Mouse (Mus musculus) neural tube, embryonic 15.5 days (tissue): Measurements from ENCODE around the gene Tnfsf13. TPM values are rescaled to one million over a fixed set of nuclear protein-coding genes. Genes with fewer than 3 reads are reported as not detected.
A peak's percentile ranks its signal among the peaks of the same experiment; 100 is the strongest.
"Not testable (repeated sequence)": the region's sequence is repeated elsewhere in the genome, so short reads cannot be mapped to it uniquely, and the experiment has no call there.

Experiments
- ATAC-seq: fragments of 200-750 bp; cut with Nextera tagmentation; 2 replicates; pipeline ENCODE4 v1.8.0; 2017; ENCODE audit warnings: mild to moderate bottlenecking, moderate TSS enrichment, moderate library complexity; ENCODE audit not compliant: low FRiP score
- H3K27ac ChIP-seq: fragments of 300-500 bp; sonication (generic); replicated peaks from 2 replicates; pipeline ENCODE4 v1.5.1; 2015; ENCODE audit warnings: mild to moderate bottlenecking, inconsistent platforms
- H3K27me3 ChIP-seq: fragments of 300-500 bp; sonication (generic); replicated peaks from 2 replicates; pipeline ENCODE4 v1.6.1; 2015; ENCODE audit warnings: inconsistent platforms
- H3K36me3 ChIP-seq: fragments of 300-500 bp; sonication (generic); 2 replicates; pipeline ENCODE4 v1.6.1; 2015; ENCODE audit warnings: inconsistent platforms
- H3K4me1 ChIP-seq: fragments of 300-500 bp; sonication (generic); 2 replicates; pipeline ENCODE4 v1.6.1; 2015; ENCODE audit warnings: inconsistent platforms
- H3K4me2 ChIP-seq: fragments of 300-500 bp; sonication (generic); 2 replicates; pipeline ENCODE4 v1.6.1; 2015; ENCODE audit warnings: inconsistent platforms, mild to moderate bottlenecking, moderate library complexity
- H3K4me3 ChIP-seq: fragments of 300-500 bp; sonication (generic); replicated peaks from 2 replicates; pipeline ENCODE4 v1.5.1; 2015; ENCODE audit warnings: mild to moderate bottlenecking, inconsistent platforms
- H3K9ac ChIP-seq: fragments of 300-500 bp; sonication (generic); replicated peaks from 2 replicates; pipeline ENCODE4 v1.6.1; 2015; ENCODE audit warnings: mild to moderate bottlenecking, inconsistent platforms
- H3K9me3 ChIP-seq: fragments of 300-500 bp; sonication (generic); replicated peaks from 2 replicates; pipeline ENCODE4 v1.6.1; 2016; ENCODE audit warnings: inconsistent platforms
- WGBS: fragments of 180-500 bp; shearing (Covaris S2); methylation state at CpG from one replicate; pipeline ENCODE4 v1.1.7; 2015; ENCODE audit warnings: mixed read lengths; 5-methylcytosine and 5-hydroxymethylcytosine counted together
- polyA plus RNA-seq: library from polyadenylated mRNA; unstranded; fragments of >200 nt; fragmentation: Nextera tagmentation; extraction: Ambion mirVana; gene quantifications from 2 replicates; pipeline ENCODE4 v1.2.1, GENCODE M21; 2015

Gene Tnfsf13
- polyA plus RNA-seq, 1 experiment from 2014 or later = 0.19 TPM

DNA sequence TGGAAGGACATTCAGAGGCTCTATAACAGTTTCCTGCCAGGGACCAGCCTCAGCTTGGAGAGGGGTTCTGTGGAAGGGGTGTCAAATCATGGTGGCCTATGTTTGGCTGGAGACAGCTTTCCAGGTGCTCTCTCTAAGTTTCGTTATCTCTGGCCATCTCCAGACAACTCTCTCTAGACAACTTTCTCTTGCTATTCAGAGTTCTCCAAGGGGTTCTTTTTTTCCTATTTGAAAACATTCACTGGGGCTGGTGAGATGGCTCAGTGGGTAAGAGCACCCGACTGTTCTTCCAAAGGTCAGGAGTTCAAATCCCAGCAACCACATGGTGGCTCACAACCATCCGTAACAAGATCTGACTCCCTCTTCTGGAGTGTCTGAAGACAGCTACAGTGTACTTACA lies 17.8 kb upstream of the Tnfsf13 start:
- H3K4me2 ChIP-seq, H3K36me3 ChIP-seq, ATAC-seq, H3K4me1 ChIP-seq, H3K27me3 ChIP-seq, H3K27ac ChIP-seq, H3K9me3 ChIP-seq, H3K4me3 ChIP-seq, H3K9ac ChIP-seq: not testable (repeated sequence)
- 72% methylated on average over 3 of the region's 3 CpGs for WGBS

DNA sequence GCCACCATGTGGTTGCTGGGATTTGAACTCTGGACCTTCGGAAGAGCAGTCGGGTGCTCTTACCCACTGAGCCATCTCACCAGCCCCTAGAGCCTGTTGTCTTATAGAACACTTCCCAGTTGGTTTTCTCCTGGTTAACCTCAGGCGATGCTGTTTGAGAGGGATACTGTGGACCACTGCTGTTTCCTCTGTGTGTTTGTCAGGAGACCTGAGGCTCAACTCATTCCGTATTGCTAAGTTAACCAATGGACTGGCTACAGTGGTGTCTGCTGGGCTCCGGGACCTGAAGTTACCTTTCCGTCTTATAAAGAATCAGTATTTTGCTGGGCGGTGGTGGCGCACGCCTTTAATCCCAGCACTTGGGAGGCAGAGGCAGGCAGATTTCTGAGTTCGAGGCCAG lies 17.3 kb upstream of the Tnfsf13 start:
- not testable (repeated sequence) for H3K9ac ChIP-seq, ATAC-seq, H3K4me2 ChIP-seq, H3K9me3 ChIP-seq, H3K4me1 ChIP-seq, H3K27me3 ChIP-seq, H3K36me3 ChIP-seq, H3K27ac ChIP-seq, H3K4me3 ChIP-seq
- WGBS = 96% methylated on average over 10 of the region's 10 CpGs

DNA sequence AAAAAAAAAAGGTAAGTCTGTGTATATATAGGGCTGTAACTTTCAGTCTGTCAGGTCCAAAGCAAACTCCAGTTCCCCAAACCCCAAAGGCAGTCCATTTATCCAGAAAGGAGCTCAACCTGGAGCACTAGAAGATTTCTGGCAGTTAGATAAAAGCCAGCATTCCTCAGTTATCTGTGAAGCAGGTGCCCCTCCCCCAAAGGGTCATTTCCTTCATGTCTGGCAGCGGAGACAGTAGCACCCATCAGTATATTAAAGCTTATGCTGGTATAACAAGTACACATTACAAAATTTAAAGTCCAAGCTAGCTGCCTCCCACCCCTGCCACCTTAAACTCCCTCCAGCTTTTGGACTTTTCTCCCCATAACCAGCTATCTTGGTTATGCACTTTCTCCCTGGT lies 14.0 kb upstream of the Tnfsf13 start:
- ATAC-seq = no peak
- Histone ChIP-seq H3K36me3 (no peaks in the 10 kb centered on the region), H3K27ac (no peak overlapping the region), H3K4me2 (no peak overlapping the region), H3K9me3 (no peaks in the 10 kb centered on the region), H3K9ac (no peak overlapping the region), H3K4me1 (peaks cover 15% of the 10 kb centered on the region), H3K27me3 (no peaks in the 10 kb centered on the region), H3K4me3 (no peak overlapping the region)
- WGBS = 84% methylated on average over 1 of the region's 1 CpGs

DNA sequence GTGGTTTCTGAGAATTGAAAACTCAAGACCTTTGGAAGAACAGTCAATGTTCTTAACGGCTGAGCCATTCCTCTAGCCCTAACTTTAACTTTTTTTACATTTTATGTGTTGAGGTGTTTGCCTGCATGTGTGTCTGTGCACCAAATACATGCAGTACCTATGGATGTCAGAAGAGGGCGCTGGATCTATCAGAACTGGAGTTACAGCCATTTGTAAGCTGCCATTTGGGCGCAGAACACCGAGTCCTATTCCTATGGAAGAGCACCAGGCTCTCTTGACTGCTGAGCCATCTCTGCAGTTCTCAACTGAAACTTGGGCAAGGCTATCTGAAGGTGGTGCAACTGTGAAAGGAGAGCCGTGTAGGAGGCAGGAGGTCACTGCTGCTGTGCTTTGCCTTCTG lies 13.0 kb upstream of the Tnfsf13 start:
- Histone ChIP-seq H3K27ac (no peak overlapping the region), H3K4me3 (no peak overlapping the region), H3K4me2 (no peak overlapping the region), H3K4me1 (peaks cover 15% of the 10 kb centered on the region), H3K36me3 (no peaks in the 10 kb centered on the region), H3K27me3 (no peaks in the 10 kb centered on the region), H3K9me3 (no peaks in the 10 kb centered on the region), H3K9ac (no peak overlapping the region)
- no peak for ATAC-seq
- 77% methylated on average over 5 of the region's 5 CpGs for WGBS

DNA sequence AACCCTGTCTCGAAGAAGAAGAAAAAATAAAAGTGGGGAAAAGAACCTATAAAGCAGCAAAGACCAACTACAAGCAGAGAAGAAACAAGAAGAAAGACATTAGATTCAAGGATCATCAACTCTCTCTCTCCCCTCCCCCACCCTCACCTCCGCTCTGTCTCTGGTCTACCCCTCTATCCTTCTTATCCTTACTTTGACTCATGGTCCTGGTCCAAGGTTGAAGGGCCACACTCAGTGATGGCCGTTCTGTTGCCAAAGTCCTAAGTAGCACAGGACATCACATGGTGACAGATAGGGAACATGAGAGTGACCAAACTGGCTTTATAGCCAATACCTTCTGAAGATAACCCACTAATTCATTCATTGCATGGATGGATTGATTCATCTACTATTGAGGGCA lies 11.8 kb upstream of the Tnfsf13 start:
- Histone ChIP-seq H3K27me3 (no peaks in the 10 kb centered on the region), H3K36me3 (no peaks in the 10 kb centered on the region), H3K9me3 (no peaks in the 10 kb centered on the region), H3K4me1 (peaks cover 15% of the 10 kb centered on the region), H3K4me2 (no peak overlapping the region), H3K9ac (no peak overlapping the region), H3K4me3 (no peak overlapping the region), H3K27ac (no peak overlapping the region)
- no peak for ATAC-seq
- 97% methylated on average over 3 of the region's 3 CpGs for WGBS

DNA sequence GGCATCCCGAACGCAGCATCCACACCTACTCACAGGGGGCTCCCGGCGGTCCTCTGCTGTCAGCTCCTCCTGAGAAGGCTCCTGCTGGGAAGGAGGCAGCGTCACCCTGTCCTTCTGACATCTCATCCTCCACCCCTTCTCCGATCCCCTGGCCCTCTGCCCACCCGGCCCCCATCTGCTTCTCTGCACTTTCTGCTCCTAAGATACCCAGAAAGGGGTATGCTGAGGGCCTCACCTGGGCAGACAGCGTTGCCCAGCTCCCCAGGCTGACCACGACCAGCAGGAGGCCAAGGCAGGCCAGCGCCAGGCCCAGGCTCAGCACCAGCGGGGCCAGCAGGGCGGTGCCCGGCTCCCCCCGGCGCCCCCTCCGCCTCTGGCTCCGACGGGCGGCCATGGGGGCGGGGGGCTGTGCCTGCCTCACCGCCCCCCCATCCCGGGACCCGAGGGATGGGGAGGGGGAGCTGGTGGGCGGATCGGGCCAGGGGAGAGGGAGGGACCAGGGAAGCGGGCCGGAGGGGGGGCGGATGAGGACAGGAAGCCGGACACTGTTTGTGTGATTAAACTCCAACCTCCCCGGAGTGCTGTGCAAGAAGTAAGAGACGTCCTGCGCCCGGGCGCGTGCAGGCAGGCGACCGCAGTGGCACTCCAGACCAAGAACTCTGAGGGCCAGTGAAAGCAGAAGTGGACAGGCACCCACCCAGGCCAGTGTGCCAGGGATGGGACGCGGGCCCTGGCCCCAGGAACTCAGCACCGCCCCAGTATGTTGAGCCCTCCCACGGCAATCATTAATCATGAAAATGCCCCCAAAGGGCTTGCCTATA lies 10.0 kb upstream of the Tnfsf13 start, which contains the start of the genes Tnfsf12 and Tnfsfm13:
Gene Tnfsf12 (minus strand): TSS at position 489 of the 821 bp plus-strand sequence.
Gene Tnfsfm13 (minus strand): TSS at position 738 of the 821 bp plus-strand sequence.
- Histone ChIP-seq H3K9ac (peak within 1 kb of the TSS; percentile 63), H3K36me3 (no peaks in the 10 kb centered on the region), H3K27me3 (no peaks in the 10 kb centered on the region), H3K9me3 (no peaks in the 10 kb centered on the region), H3K4me3 (peak within 1 kb of the TSS; percentile 47), H3K4me1 (peaks cover 15% of the 10 kb centered on the region), H3K27ac (peak within 1 kb of the TSS; percentile 33; the same call in 1 of the 2 replicates), H3K4me2 (peak within 1 kb of the TSS; percentile 92)
- WGBS = 4% methylated on average over 32 of the region's 41 CpGs
- peak; percentile 31; the same call in 1 of the 2 replicates for ATAC-seq

DNA sequence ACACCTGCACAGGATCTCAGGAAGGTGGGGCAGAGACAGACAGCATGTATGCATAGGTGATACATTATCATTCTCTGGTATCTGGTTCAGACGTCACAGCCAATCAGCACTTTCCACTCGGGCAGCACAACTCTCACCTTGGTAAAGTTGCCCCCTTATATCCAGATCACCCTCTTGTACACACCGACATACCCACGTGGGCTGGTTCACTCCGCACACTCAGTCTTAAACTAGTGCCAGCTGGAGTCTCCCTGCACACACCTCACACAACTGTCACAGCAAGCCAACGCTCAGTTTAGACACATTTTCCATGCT lies 9.4 kb upstream of the Tnfsf13 start:
- Histone ChIP-seq H3K4me1 (peaks cover 15% of the 10 kb centered on the region), H3K36me3 (no peaks in the 10 kb centered on the region), H3K27ac (no peak overlapping the region), H3K4me3 (peak overlapping the region; percentile 47), H3K9ac (peak overlapping the region; percentile 63), H3K9me3 (no peaks in the 10 kb centered on the region), H3K27me3 (no peaks in the 10 kb centered on the region), H3K4me2 (peak overlapping the region; percentile 92)
- WGBS = 30% methylated on average over 6 of the region's 6 CpGs
- ATAC-seq = no peak

DNA sequence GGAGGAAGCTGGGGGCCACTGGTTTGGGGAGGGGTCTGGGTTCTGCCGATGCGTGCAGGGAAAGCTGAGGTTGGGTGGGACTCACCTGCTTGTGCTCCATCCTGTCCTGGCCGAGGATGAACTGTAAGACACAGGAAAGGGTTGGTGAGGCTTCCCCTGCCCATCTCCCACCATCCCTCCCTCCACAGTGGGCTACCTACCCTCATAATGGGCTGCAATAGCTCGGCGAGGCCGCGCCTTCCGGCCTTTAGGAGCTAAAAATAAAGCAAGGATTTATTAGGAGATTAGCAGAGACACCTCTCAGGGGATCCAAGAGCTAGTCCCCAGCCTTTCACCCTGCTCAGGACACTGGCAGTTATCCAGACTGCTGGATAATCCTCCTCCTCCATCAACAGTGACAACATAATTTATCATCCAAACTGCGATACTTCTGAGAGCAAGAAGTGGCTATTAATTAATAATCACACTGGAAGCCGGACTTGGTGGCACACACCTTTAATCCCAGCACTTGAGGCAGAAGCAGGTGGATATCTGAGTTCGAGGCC lies 7.9 kb upstream of the Tnfsf13 start:
- Histone ChIP-seq H3K36me3 (no peaks in the 10 kb centered on the region), H3K4me2 (no peak overlapping the region), H3K27ac (no peak overlapping the region), H3K4me1 (peaks cover 15% of the 10 kb centered on the region), H3K9ac (no peak overlapping the region), H3K4me3 (no peak overlapping the region), H3K9me3 (no peaks in the 10 kb centered on the region), H3K27me3 (no peaks in the 10 kb centered on the region)
- ATAC-seq = no peak
- WGBS = 60% methylated on average over 11 of the region's 11 CpGs

DNA sequence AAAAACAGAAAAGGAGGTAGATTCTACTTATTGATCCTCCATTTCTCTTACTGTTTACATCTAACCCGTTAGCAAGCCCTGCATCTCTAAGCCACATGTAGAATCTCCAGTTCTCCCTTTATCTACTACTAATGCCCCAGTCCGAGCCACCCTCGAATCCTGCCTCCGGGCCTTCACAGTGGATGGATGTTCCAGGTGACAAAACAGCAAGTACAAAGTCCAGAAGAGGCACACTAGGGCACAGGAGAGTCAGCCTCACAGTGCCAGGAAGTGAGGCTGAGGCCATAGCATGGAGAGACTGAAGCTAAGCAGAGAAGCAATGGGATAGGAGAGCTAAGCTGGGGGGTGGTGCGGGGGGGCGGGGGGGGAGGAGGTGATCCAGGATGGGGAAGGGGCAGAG lies 7.3 kb upstream of the Tnfsf13 start:
- no peak overlapping the region for H3K9ac ChIP-seq
- H3K9me3 ChIP-seq = no peaks in the 10 kb centered on the region
- H3K4me1 ChIP-seq = peaks cover 15% of the 10 kb centered on the region
- H3K4me2 ChIP-seq = no peak overlapping the region
- H3K27ac ChIP-seq = no peak overlapping the region
- no peaks in the 10 kb centered on the region for H3K36me3 ChIP-seq
- no peak for ATAC-seq
- no peaks in the 10 kb centered on the region for H3K27me3 ChIP-seq
- WGBS = 87% methylated on average over 6 of the region's 6 CpGs
- H3K4me3 ChIP-seq = no peak overlapping the region

DNA sequence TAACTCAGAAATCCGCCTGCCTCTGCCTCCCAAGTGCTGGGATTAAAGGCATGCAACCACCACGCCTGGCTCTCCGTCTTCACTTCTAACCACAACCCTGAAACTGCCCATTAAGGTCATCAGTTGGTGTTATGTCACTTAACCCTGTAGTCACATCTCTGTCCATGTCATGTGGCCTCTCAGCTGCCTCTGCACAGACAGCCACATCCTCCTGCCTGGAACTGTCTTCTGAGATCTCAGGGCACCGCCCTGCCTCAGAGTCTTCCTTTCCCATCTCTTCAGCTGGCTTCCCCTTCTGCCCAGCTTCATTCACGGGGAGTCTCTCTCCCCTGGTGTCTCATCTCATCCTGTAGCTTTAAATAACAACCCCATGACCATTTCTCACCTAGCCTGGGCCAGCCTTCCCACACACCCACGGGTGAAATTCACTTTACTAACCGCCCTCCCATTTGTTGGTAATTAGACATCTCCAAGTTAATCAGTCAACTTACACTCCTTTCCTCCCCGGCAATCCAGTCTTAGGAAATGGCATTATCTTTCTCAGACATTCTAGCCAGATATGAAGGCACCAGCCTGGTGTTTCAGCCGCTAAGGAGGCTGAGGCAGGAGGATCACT lies 6.7 kb upstream of the Tnfsf13 start:
- no peak overlapping the region for H3K9ac ChIP-seq
- H3K36me3 ChIP-seq = no peaks in the 10 kb centered on the region
- no peaks in the 10 kb centered on the region for H3K9me3 ChIP-seq
- H3K4me2 ChIP-seq = no peak overlapping the region
- WGBS = 79% methylated on average over 9 of the region's 9 CpGs
- no peak overlapping the region for H3K27ac ChIP-seq
- H3K4me1 ChIP-seq = peaks cover 15% of the 10 kb centered on the region
- no peak overlapping the region for H3K4me3 ChIP-seq
- H3K27me3 ChIP-seq = no peaks in the 10 kb centered on the region
- no peak for ATAC-seq

DNA sequence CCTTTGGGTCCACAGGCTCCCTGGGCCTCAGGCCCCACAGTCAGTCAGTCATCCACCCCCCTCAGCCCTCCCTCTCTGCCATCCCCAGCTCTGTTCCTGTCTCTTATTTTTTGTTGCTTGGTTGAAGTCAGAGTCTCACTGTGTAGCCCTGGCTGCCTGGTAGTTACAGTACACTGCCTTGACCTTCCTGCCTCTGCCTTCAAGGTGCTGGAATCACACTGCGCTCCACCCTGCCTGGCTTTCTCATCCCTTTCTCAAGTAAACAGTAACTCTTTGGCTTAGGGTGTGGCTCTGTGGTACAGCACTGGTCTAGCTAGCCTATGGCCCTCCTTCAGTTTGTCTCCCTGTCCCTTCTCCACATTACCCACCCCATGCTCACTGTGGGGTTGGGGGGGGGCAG lies 4.3 kb upstream of the Tnfsf13 start:
- Histone ChIP-seq H3K27me3 (no peaks in the 10 kb centered on the region; the same call in 1 of the 2 replicates), H3K4me3 (no peak overlapping the region), H3K9ac (no peak overlapping the region), H3K4me2 (no peak overlapping the region), H3K4me1 (peaks cover 18% of the 10 kb centered on the region), H3K9me3 (no peaks in the 10 kb centered on the region), H3K27ac (no peak overlapping the region), H3K36me3 (no peaks in the 10 kb centered on the region)
- WGBS = 92% methylated on average over 1 of the region's 1 CpGs
- no peak for ATAC-seq

DNA sequence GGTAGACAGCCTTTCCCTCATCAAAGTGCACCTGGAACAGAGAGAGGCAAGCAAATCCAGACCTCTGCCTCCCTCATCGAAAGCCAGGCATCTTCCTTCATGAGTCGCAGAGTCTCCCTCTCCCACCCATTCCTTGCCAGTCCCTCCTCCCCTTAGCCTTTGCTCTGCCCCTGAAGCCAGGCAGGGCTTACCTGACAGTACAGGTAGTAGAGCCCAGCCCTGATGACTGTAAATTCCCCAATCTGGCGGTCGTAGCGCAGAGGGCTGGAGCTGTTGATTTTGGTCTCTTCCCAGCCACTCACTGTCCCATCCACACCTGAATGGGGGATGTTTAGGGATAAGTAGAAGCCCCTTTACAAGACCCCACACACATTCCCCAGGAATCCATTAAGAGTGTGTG lies 1.5 kb upstream of the Tnfsf13 start:
- WGBS = 55% methylated on average over 5 of the region's 5 CpGs
- H3K27me3 ChIP-seq = no peaks in the 10 kb centered on the region; the same call in 1 of the 2 replicates
- no peak overlapping the region for H3K4me3 ChIP-seq
- H3K4me1 ChIP-seq = peaks cover 34% of the 10 kb centered on the region
- no peak overlapping the region for H3K9ac ChIP-seq
- H3K9me3 ChIP-seq = no peaks in the 10 kb centered on the region
- no peak overlapping the region for H3K27ac ChIP-seq
- H3K4me2 ChIP-seq = no peak overlapping the region; the same call in 1 of the 2 replicates
- no peaks in the 10 kb centered on the region for H3K36me3 ChIP-seq
- no peak for ATAC-seq
